Mouse (Mus musculus) heart, embryonic 11.5 days (tissue): ENCODE measurements around the gene Rbm20. TPM values are rescaled to one million over a fixed set of nuclear protein-coding genes. Genes with fewer than 3 reads are reported as not detected.
A peak's percentile ranks its signal among the peaks of the same experiment; 100 is the strongest.

Experiments used
- ATAC-seq: fragments of 200-750 bp; cut with Nextera tagmentation; replicated peaks from 2 replicates; pipeline ENCODE4 v1.8.0; 2017; ENCODE audit warnings: moderate library complexity; ENCODE audit not compliant: insufficient number of reproducible peaks, low FRiP score, low TSS enrichment
- H3K27ac ChIP-seq: fragments of 300-500 bp; sonication (generic); 2 replicates; pipeline ENCODE4 v1.5.1; 2014; ENCODE audit warnings: mild to moderate bottlenecking, low read depth, low read length
- H3K27me3 ChIP-seq: fragments of 300-500 bp; sonication (generic); 2 replicates; pipeline ENCODE4 v1.6.1; 2014; ENCODE audit warnings: mild to moderate bottlenecking, low read length, mixed read lengths; ENCODE audit not compliant: control insufficient read depth, insufficient read depth
- H3K36me3 ChIP-seq: fragments of 300-500 bp; sonication (generic); 2 replicates; pipeline ENCODE4 v1.6.1; 2014; ENCODE audit warnings: mild to moderate bottlenecking, low read length, moderate library complexity, mixed read lengths; ENCODE audit not compliant: control insufficient read depth, insufficient read depth
- H3K4me1 ChIP-seq: fragments of 300-500 bp; sonication (generic); 2 replicates; pipeline ENCODE4 v1.6.1; 2014; ENCODE audit warnings: low read length; ENCODE audit not compliant: control insufficient read depth, insufficient read depth
- H3K4me2 ChIP-seq: fragments of 300-500 bp; sonication (generic); 2 replicates; pipeline ENCODE4 v1.6.1; 2014; ENCODE audit warnings: mild to moderate bottlenecking, moderate library complexity
- H3K4me3 ChIP-seq: fragments of 300-500 bp; sonication (generic); 2 replicates; pipeline ENCODE4 v1.5.1; 2014; ENCODE audit warnings: low read depth, low read length
- H3K9ac ChIP-seq: fragments of 300-500 bp; sonication (generic); 2 replicates; pipeline ENCODE4 v1.6.1; 2014; ENCODE audit warnings: mild to moderate bottlenecking, low read depth, low read length, moderate library complexity
- H3K9me3 ChIP-seq: fragments of 300-500 bp; sonication (generic); replicated peaks from 2 replicates; pipeline ENCODE4 v1.6.1; 2016; ENCODE audit warnings: low read length; ENCODE audit not compliant: control insufficient read depth
- WGBS: fragments of 180-500 bp; shearing (Covaris S2); extraction: QIAGEN DNeasy Blood & Tissue Kit; methylation state at CpG from one replicate; pipeline ENCODE4 v1.1.7; 2014; ENCODE audit not compliant: insufficient replicate concordance; 5-methylcytosine and 5-hydroxymethylcytosine counted together
- polyA plus RNA-seq: library from polyadenylated mRNA; unstranded; fragments of >200 nt; fragmentation: Nextera tagmentation; extraction: Ambion mirVana; gene quantifications from 2 replicates; pipeline ENCODE4 v1.2.1, GENCODE M21; 2014

Rbm20 gene
- polyA plus RNA-seq, 1 experiment from 2014 or later = 25.0 TPM

GRCm38 (mm10) chr19:53716469-53716868, 39.4 kb downstream of the Rbm20 start:
- peaks cover 58% of the 10 kb centered on the region for H3K4me1 ChIP-seq
- H3K4me3 ChIP-seq = no peak overlapping the region
- 0 out of 2 replicates have a peak, but pooled peaks cover 3% of the 10 kb centered on the region for H3K36me3 ChIP-seq
- H3K27ac ChIP-seq = peak overlapping the region; percentile 82
- peak overlapping the region; percentile 25 for H3K4me2 ChIP-seq
- peaks cover 3% of the 10 kb centered on the region for H3K9me3 ChIP-seq
- no peak overlapping the region for H3K9ac ChIP-seq
- no peaks in the 10 kb centered on the region for H3K27me3 ChIP-seq
- WGBS = 23% methylated on average over 7 of the region's 7 CpGs
- peak; percentile 53 for ATAC-seq

DNA sequence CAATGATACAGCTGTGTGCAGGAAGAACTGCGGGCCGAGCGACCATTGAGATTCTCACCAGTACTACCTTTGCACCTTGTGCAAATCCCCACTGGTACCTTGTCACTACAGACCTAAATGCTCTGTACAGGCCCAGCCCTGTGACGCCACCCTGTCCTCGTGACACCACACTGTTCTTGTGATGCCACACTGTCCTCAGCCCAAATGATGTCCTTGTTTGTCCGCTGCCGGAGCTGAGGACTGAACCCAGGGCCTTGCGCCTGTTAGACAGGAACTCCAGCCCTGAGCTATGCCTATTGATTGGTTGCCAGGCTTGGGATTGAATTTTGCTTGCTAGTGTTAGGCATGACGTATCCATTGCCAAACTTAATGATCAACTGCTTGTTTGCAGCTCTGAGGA, 40.3 kb downstream of the Rbm20 start:
- WGBS = 82% methylated on average over 9 of the region's 9 CpGs
- Histone ChIP-seq H3K27me3 (no peaks in the 10 kb centered on the region), H3K9me3 (peaks cover 3% of the 10 kb centered on the region), H3K4me1 (peaks cover 50% of the 10 kb centered on the region), H3K36me3 (0 out of 2 replicates have a peak, but pooled peaks cover 3% of the 10 kb centered on the region), H3K4me2 (no peak overlapping the region), H3K27ac (peak overlapping the region; percentile 82), H3K9ac (no peak overlapping the region), H3K4me3 (no peak overlapping the region)
- no peak for ATAC-seq

GRCm38 (mm10) chr19:53722186-53722585, 45.1 kb downstream of the Rbm20 start:
- 0 out of 2 replicates have a peak, but pooled peaks cover 3% of the 10 kb centered on the region for H3K9me3 ChIP-seq
- H3K27ac ChIP-seq = no peak overlapping the region
- H3K4me2 ChIP-seq = no peak overlapping the region
- H3K27me3 ChIP-seq = no peaks in the 10 kb centered on the region
- no peak for ATAC-seq
- peaks cover 40% of the 10 kb centered on the region for H3K4me1 ChIP-seq
- no peak overlapping the region for H3K9ac ChIP-seq
- H3K36me3 ChIP-seq = 0 out of 2 replicates have a peak, but pooled peaks cover 3% of the 10 kb centered on the region
- 90% methylated on average over 5 of the region's 5 CpGs for WGBS
- H3K4me3 ChIP-seq = no peak overlapping the region

- 82% methylated on average over 5 of the region's 5 CpGs for WGBS
Observed at GRCm38 (mm10) chr19:53724053-53724452, 46.9 kb downstream of the Rbm20 start.

GRCm38 (mm10) chr19:53726340-53726739, 49.2 kb downstream of the Rbm20 start:
- H3K4me2 ChIP-seq = 0 out of 2 replicates have a peak overlapping the region, but pooled peaks have one; percentile 6
- H3K9me3 ChIP-seq = no peaks in the 10 kb centered on the region
- peaks cover 49% of the 10 kb centered on the region for H3K4me1 ChIP-seq
- H3K27ac ChIP-seq = 0 out of 2 replicates have a peak overlapping the region, but pooled peaks have one; percentile 15
- no peak overlapping the region for H3K9ac ChIP-seq
- H3K36me3 ChIP-seq = no peaks in the 10 kb centered on the region
- no peak for ATAC-seq
- H3K27me3 ChIP-seq = no peaks in the 10 kb centered on the region
- H3K4me3 ChIP-seq = no peak overlapping the region
- WGBS = 40% methylated on average over 12 of the region's 12 CpGs

More at GRCm38 (mm10) chr19:53724053-53724452, 46.9 kb downstream of the Rbm20 start:
- Histone ChIP-seq H3K27ac (no peak overlapping the region), H3K27me3 (no peaks in the 10 kb centered on the region), H3K4me1 (peaks cover 40% of the 10 kb centered on the region), H3K9me3 (0 out of 2 replicates have a peak, but pooled peaks cover 3% of the 10 kb centered on the region), H3K4me3 (no peak overlapping the region), H3K36me3 (0 out of 2 replicates have a peak, but pooled peaks cover 3% of the 10 kb centered on the region), H3K4me2 (no peak overlapping the region), H3K9ac (no peak overlapping the region)
- no peak for ATAC-seq

GRCm38 (mm10) chr19:53726755-53727154, 49.6 kb downstream of the Rbm20 start:
- ATAC-seq = no peak
- no peaks in the 10 kb centered on the region for H3K9me3 ChIP-seq
- H3K4me2 ChIP-seq = no peak overlapping the region
- no peak overlapping the region for H3K4me3 ChIP-seq
- no peaks in the 10 kb centered on the region for H3K27me3 ChIP-seq
- 63% methylated on average over 11 of the region's 11 CpGs for WGBS
- H3K27ac ChIP-seq = peak overlapping the region; percentile 15; the same call in 1 of the 2 replicates
- no peak overlapping the region for H3K9ac ChIP-seq
- no peaks in the 10 kb centered on the region for H3K36me3 ChIP-seq
- peaks cover 53% of the 10 kb centered on the region for H3K4me1 ChIP-seq

DNA sequence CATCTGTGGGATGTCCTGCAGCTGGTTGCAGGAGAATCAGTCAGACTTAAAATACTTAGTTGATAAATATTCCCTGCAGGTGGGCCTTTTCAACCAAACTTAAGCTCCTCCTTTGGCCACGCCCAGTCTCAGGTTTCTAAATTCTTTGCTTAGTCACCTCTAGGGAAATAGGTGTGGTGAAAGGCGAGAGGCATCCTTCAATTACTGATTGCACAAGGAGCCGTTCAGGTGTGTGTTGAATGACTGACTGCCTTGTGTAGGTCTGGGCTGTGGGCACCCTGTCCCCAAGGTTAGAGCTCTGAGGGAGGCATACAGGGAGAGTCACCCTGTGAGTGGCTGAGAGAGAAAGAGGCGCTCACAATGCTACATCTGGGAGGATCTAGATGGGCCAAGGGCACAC, 50.2 kb downstream of the Rbm20 start:
- Histone ChIP-seq H3K4me2 (no peak overlapping the region), H3K4me1 (peaks cover 58% of the 10 kb centered on the region), H3K27ac (0 out of 2 replicates have a peak overlapping the region, but pooled peaks have one; percentile 7), H3K27me3 (no peaks in the 10 kb centered on the region), H3K4me3 (no peak overlapping the region), H3K9ac (no peak overlapping the region), H3K36me3 (no peaks in the 10 kb centered on the region), H3K9me3 (no peaks in the 10 kb centered on the region)
- ATAC-seq = no peak
- 69% methylated on average over 4 of the region's 4 CpGs for WGBS

- H3K9me3 ChIP-seq = no peaks in the 10 kb centered on the region
- no peak overlapping the region for H3K4me2 ChIP-seq
- peaks cover 58% of the 10 kb centered on the region for H3K4me1 ChIP-seq
- WGBS = 73% methylated on average over 9 of the region's 9 CpGs
- no peak for ATAC-seq
- no peak overlapping the region for H3K9ac ChIP-seq
- no peak overlapping the region for H3K27ac ChIP-seq
- H3K27me3 ChIP-seq = no peaks in the 10 kb centered on the region
- no peaks in the 10 kb centered on the region for H3K36me3 ChIP-seq
- H3K4me3 ChIP-seq = no peak overlapping the region
Observed at GRCm38 (mm10) chr19:53727886-53728669, 51.0 kb downstream of the Rbm20 start.
